Mouse (Mus musculus) natural killer cell, adult 2 months (primary cell): ENCODE measurements around the gene Fbxl16.

Source experiments
- DNase-seq, 2 experiments: peaks; one replicate each; pipeline ENCODE4 v3.0.0; 2022; ENCODE audit warnings: low spot score in 2 of 2

The Fbxl16 gene

GRCm38 (mm10) chr17:25828712-25829557 is 20.1 kb downstream of the Fbxl16 start, which contains the start of gene Jmjd8:
TSS of gene Jmjd8 (plus strand) at chr17:25828867.
- DNase-seq, result peak; percentile 53 to 56

GRCm38 (mm10) chr17:25829558-25830017 is 20.7 kb downstream of the Fbxl16 start:
- no peak for DNase-seq

DNA sequence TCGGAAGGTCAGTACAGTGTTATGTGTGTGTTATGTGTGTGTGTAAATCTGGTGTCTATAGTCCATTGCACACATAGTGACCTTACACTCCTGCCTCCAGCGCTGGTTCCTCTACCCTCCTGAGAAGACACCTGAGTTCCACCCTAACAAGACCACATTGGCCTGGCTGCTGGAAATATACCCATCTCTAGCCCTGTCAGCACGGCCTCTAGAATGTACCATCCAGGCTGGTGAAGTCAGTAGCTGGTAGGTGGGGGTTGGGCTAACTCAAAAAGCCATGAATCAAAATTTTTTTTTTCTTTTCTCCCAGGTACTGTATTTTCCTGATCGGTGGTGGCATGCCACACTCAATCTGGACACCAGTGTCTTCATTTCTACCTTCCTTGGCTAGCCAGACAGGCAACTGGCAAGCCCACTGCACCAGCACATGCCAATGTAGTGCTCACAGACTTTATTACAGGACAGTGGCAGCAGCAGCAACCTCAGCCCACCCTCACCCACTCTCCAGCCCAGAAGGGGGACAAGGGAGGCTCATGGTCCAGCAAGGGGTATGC is 21.4 kb downstream of the Fbxl16 start:
- no peak for DNase-seq

DNA sequence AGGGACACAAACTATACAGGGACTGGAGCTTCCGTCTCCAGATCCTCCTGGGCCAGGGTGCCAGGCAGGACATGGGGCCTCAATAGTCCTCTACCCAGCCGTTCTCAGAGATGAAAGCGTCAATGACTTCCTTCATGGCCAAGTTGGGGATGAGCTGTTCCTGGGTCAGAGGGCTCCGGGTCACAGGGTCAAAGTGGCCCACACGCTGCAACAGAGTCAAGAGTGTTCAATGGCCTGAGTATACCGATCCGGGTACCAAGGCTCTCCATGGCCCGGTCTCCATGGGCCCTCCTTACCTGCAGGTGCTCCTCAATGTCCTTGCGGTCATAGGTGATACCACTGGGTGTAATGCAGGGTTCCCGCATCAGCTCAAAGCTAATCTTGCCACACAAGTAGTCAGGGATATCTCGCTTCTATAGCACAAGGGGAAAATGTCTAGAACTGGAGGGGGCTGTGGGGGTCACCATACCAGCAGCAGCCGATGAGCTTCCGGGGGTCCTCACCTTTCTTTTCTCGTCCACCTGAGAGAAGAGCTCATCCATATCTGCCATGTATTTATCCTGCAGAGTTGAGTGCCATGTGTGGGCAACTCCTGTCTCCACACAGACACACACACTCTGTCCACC is 22.0 kb downstream of the Fbxl16 start:
- no peak for DNase-seq

DNA sequence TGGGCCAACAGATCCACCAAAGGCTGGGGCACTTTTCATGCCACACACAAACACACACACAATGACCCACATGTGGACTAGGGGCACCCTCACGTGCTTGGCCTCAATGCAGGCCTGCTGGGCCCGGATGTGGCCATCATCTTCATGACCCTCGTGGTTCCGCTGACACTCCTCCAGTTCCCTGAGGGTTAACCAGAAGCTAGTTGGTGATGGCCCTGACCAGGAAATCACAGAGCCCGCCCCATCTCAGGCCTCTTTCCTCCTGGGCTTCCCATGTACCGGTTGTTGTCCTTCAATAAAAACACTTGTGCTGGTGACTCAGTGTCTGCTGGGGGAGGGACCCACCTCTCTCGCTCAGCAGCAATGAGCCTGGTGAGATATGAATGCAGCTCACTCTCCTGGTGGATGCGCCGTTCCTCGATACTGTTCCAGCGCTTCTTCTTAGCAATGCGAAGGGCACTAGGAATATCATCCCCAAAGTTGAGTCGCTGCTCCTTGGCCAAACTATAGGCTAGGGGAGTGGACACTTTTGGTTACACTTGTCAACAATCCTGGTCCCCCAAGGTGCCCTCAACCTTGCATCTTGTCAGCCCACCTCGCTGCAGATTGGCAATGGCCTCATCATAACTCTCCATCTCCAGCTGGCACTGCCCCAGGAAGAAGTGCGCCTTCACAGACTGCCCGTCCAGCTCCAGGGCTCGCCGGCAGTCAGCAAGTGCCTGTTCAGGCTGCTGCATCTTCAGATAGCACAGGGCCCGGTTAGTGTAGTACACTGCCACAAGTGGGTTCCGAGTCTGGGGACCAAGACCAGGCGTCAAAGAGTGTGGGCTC is 22.8 kb downstream of the Fbxl16 start:
- DNase-seq, result no peak

DNA sequence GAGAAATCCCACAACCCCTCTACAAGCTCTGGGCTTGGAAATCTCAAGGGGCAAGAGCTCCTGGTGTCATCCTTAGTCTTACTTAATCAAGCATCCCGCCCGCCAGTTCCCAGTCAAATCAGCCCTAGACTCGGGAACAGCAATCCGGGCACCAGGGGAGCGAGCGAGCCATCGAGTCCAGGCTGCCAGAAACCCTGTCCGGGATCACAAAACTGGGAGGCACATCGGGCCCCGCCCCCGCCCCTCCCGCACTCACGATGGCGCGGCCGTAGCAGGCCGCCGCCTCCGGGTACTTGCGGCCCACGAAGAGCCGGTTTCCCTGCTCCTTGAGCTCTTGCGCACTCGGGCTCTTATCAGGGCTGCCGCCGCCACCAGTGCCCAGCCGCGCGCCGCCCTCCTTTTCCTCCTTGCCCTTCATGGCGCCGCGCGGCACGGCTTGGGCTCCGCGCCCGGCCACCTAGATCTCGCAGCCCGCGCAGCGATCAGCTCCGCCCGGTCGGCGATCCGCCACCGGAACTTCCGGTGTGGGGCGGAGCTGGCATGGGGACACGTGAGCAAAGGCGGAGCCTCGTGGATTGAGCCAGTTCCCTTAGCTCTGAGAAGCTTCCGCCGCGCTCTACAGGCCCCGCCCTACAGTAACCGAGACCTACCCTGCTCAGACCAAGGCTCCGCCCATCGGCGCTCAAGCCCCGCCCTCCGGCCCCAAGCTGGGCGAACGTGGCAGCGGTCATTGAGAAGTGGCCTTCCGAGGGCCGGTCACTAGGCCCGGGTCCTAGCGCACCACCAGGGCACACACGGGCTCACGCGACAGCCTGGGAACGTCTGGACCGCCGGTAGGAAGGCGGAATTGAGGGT is 23.8 kb downstream of the Fbxl16 start:
- DNase-seq, result peak; percentile 98 to 99

- DNase-seq, result no peak
Measured at GRCm38 (mm10) chr17:25833291-25833663, 24.4 kb downstream of the Fbxl16 start, which contains the start of gene Stub1. TSS of gene Stub1 (minus strand) at chr17:25833404.

DNA sequence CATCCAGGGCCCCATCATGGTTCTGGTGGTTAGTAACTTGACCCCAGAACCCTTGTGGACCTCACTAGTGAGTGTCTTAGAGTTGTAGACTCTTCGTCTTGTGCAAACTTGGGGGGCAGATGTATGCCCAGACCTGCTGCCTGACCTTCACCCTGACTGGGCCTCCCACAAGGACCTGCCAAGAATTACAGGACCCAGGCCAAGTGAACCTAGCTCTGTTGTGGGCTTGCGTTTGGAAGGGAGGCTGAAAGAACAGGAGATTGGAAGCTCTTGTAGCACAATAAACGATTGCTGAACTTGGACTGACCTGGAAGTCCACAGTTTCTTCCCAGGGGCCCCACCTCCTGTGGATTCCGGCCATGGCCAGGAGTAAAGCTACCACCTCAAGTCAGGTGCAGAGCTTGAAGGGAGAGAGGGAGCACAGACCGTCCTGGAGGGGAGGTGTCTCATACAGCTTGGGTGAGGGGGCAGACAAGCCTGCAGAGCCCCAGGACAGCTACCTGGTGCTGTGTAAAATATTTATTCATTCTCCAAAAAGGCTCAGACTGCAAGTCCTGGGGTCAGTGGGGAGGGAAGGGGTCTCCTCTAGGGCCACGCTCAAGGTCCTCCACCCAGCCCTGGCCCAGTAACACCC is 25.2 kb downstream of the Fbxl16 start:
- no peak for DNase-seq

DNA sequence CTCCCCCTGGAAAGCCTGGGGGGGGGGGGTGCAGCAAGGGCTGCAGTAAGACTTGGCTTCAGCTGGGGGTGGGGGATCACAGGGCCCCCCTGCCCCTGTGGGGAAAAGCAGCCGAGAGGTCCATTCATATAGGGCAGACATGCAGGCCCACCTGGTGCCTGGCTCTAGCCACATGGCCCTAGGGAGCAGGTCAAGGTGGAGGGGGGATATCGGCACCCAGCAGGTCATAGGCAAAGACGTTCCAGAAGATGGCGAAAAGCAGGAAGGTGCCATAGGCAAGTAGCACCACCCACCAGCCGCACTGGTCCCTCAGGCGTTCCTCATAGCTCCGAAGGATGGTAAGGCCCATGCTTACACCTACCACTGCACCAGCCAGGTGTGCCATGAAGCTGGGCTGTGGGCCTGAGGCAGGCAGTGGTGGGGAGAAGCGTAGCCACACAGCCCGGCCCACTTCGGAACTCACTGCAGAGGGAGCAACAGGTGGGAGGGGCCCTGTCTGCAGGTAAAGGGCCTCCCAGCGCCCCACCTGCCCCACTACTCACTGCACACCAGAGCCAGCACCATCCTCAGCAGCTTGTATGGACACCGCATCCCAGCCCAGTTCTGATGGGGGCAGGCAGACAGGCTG is 25.8 kb downstream of the Fbxl16 start:
- no peak for DNase-seq

- no peak for DNase-seq
Measured at GRCm38 (mm10) chr17:25835301-25835700, 26.4 kb downstream of the Fbxl16 start.

- no peak for DNase-seq
Measured at GRCm38 (mm10) chr17:25835816-25836215, 26.9 kb downstream of the Fbxl16 start.

DNA sequence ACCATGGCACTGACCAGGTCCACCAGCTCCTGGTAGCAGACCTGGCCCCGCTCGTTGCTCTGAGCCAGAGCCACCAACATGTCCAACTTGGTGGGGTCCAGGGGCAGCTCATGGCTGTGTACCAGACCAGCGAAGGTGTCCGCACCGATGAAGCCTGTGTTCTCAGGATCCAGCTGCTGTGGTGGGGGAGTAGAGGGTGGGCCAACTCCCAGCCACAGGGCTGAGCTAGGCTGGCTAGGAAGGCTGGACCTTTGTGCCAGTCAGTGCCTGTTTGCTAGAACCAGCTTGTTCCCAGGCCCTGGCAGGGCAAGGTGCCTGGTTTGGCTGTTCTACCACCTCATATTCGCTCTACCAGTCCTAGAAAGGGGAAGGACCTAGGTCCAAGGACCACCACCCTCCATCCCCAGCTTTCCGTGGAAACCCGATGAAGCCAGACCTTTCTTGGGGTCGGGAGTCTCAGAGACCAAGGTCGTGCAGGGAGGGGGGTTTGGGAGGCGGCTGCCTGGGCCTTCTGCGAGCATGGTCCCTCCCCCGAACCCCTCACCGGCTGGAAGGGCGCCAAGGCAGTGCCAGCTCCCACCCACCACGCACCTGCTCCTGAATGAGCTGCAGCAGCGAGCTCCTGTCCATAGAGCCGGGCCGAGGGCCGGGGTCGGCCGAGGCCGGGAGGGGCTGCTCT is 27.7 kb downstream of the Fbxl16 start:
- DNase-seq, result no peak

DNA sequence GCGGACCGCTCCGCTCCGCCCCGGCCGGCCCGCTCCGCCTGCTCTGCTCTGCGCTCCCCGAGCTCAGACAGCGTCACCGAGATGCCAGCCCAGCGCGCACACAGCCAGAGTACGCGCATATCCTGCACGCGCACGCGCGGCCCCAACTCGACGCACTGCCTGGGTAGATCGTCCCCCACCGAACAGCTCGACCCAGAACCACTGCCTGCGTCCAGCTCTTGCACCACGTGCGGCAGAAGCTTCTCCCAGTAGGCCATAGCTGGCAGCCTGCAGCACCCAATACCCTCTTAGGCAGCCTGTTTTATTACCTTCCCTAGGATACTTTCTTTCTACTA is 28.2 kb downstream of the Fbxl16 start, which contains the start of gene Rhbdl1:
TSS of gene Rhbdl1 (minus strand) at position 220 of the 335 bp plus-strand sequence.
- peak; percentile 42 to 45 for DNase-seq

- peak; percentile 38 to 60 for DNase-seq
Measured at GRCm38 (mm10) chr17:25837533-25837932, 28.6 kb downstream of the Fbxl16 start.

DNA sequence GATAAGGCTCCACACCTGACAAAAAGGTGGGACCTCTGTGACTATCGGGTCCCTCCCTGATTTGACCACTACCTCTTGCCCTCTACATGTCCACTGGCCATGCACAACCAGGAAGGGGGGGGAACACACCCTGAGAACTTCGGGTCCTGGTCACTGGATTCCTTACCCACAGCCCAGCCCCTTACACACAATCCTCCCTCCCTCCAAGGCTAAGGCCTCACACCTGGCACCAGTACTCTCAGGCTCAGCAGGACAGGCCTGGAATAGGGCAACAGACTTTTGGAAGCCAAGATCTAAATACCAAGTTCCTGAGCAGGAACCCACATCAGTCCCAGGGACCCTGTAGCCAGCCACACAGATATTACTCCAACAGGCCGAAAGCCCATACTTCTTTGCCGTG is 30.0 kb downstream of the Fbxl16 start:
- DNase-seq, result no peak

DNA sequence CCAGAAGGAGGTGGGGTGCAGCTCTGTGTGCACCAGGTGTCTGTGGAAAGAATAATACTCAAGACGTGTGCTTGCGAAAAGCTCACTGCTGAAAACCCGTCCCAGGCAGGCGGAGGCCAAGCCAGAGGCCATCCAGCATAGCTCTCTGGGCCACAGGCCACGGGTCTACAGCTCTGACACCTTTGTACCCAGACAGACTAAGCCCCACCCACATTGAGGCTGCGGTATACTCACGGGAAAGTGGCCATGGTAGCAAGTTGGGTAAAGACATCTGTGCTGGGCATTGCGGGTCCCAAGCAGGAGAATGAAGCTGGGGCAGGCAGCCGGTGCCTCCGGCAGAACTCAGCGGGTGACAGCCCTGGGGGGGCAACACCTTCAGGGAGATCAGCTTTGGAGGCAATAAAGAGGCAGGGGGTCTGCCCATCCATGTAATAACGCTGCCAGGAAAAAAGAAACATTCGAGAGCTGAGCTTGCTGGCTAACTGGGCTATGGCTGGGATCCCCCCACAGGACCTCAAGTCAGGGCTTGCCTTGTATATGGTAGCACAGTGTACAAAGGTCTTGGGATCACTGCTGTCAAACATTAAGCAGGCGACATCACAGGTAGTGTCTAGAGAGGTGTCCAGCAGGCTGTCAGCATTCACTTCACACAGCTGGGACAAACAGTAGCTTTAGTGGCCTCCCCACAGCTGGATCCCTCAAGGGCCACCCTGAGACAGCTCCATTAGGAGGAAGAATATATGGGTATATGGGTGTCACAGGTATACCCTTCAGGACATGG is 30.8 kb downstream of the Fbxl16 start:
- DNase-seq, result no peak

DNA sequence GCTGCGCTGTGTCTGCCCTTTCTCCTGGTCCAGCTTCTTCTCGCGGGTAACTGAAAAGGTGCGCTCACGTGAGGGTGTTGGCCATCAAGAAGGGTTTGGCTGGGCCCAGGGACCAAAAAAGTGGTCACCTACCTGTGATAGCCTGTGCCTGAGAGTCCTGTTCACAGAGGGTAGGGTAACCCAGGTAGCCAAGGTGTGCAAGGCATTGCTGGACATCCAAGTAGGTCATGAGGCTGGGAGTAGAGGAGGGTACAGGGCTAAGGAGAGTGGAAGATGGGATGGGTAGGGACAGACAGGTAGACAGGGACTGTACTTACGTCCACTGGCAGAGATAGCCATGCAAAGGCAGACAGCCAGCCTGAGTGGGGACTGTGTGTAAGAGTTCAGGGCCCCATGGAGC is 31.6 kb downstream of the Fbxl16 start:
- no peak for DNase-seq

DNA sequence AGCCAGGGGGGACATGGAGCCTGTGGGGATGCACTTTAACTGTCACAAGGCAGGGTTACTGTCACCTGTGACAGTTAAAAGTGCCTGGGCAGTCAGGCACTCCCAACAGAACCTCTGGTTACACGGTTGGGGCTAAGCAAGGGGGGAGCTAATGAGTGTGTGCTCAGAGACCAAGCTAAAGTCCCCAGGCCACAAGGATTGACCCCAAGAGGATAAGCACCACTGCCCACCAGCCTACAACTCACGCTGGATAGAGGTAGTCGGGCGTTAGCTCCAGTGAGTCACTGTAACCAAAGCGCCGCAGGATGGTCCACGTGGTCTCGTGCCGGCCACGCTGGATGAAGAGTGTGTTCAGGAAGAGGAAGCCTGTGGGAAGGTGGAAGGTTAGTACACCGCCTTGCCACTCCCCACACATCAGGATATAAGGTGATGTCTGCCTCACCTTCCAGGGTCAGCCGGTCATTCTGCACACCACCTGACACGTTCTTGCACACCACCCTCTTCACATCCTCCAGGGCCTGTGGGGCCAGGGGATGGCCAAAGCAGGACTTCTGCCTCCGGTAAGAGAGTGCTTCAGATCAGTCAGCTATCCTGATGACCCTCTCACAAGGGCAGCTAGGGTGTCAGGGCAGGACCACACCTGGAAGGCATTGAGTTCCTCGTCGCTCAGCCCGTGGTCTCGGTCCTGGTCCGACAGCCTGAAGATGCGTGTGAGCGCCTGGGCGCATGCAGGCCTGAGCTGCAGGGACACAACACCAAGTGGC is 32.4 kb downstream of the Fbxl16 start, which contains the start of gene Gm20683:
TSS of gene Gm20683 (minus strand) at position 647 of the 764 bp plus-strand sequence.
- DNase-seq, result no peak
